Mouse (Mus musculus) C2C12 (cell line): ENCODE results near the gene Fam50b.

Experiments used
- CEBPB ChIP-seq: IDR thresholded peaks from one replicate; pipeline ENCODE4 v1.6.1; 2011; ENCODE audit warnings: low read depth, mild to moderate bottlenecking, control low read depth, moderate library complexity
- CTCF ChIP-seq: IDR thresholded peaks from one replicate; pipeline ENCODE4 v1.5.1; 2011; ENCODE audit not compliant: control insufficient read depth, insufficient read depth, insufficient read length
- MAX ChIP-seq: IDR thresholded peaks from one replicate; pipeline ENCODE4 v1.6.1; 2011; ENCODE audit warnings: mild to moderate bottlenecking, control low read depth
- MYOD1 ChIP-seq: IDR thresholded peaks from one replicate; pipeline ENCODE4 v1.6.1; 2011; ENCODE audit warnings: low read depth; ENCODE audit not compliant: control insufficient read depth, insufficient read length
- MYOG ChIP-seq: IDR thresholded peaks from one replicate; pipeline ENCODE4 v1.6.1; 2011; ENCODE audit not compliant: control insufficient read depth, insufficient read length; ENCODE audit errors: extremely low read depth
- USF1 ChIP-seq: IDR thresholded peaks from one replicate; pipeline ENCODE4 v1.6.1; 2011; ENCODE audit warnings: low read depth, mild to moderate bottlenecking, control low read depth, moderate library complexity

DNA sequence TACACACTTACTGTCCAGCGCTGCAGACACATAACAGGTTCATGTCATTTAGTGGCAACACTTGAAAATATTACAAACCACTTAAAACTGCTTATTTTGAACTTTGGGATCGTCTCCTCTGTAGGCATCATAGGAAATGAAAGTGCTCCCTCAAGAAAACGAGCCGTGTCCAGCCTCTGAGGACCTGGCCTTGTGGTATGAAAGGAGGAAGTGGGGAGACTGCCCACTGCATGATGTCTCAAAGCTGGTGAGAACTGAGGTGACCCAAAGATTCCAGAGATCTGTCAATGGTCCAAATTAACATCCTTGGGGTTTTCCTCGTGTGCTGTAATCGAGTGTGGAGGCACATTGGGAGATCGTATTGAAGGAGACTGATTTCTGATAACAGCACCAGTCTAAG, 58.4 kb downstream of the Fam50b start:
- TF ChIP-seq CTCF (no peak), USF1 (no peak), MYOD1 (no peak), MAX (no peak), MYOG (no peak), CEBPB (no peak)
